Mouse (Mus musculus) lung, postnatal 36 days (tissue): ENCODE results near the gene 2210017I01Rik.
A peak's percentile ranks its signal among the peaks of the same experiment; 100 is the strongest.

Experiments used
- DNase-seq: peaks from one replicate; pipeline ENCODE4 v3.0.0; 2022; ENCODE audit warnings: mixed read lengths

Gene 2210017I01Rik

DNA sequence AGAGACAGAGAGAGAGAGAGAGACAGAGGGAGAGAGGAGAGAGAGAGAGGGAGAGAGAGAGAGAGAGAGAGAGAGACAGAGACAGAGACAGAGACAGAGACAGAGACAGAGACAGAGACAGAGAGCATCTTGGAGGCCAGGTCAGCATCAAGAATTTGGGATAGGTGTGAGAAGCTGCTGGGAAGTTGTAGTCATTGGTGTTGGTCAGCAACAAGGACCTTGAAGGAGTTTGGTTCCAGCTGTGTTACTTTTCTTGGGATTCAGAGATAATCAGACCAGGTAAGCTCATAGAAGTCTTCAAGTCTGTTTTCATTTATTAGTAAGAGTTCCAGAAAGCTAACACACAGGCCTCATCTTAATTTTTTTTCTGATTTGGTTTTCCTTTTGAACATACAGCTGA, at the start of gene 2210017I01Rik:
2210017I01Rik (minus strand) TSS at position 101 of the 400 bp plus-strand sequence.
- DNase-seq = no peak

DNA sequence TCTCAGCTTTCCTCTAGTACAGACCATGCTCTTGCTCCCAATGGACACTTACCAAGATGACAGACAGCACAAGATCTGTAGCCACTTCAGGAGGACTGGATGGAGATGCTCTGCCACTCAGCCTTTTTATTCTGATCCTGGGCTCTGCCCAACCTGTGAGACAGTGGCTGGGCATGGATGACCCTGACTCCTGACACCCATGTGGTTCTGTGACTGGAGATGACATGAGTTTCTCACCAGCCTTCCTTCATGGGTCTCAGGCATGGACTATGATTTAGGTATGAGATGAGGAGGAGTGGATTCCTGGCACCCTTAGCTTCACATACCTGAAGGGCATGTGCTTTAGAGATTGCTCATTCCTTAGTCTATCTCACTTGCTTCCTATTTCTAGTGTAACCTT, 49.5 kb upstream of the 2210017I01Rik start, which contains the start of gene Lce1b:
Lce1b (minus strand) TSS at position 101 of the 400 bp plus-strand sequence.
- no peak for DNase-seq

DNA sequence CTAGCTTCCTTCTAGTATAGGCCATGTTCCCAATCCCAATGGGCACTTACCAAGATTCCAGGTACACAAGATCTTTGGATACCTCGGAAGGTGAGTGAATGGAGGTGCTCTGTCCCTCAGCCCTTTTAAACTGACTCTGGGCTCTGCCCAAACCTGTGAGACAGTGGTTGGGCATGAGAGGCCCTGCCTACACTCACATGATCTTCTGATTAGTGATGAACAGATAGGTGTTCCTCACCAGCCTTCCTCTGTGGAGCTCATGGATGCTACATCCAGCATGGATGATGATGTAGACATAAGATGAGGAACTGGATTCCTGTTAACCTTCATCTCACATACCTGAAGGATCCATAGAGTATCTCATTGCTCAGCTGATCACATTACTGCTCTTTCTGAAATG, 40.9 kb upstream of the 2210017I01Rik start, which contains the start of gene Lce1a1:
Lce1a1 (minus strand) TSS at position 101 of the 400 bp plus-strand sequence.
- DNase-seq = no peak

GRCm38 (mm10) chr3:92639854-92640253, 32.6 kb upstream of the 2210017I01Rik start:
- no peak for DNase-seq

- no peak for DNase-seq
Measured at GRCm38 (mm10) chr3:92638653-92638991, 31.3 kb upstream of the 2210017I01Rik start.

DNA sequence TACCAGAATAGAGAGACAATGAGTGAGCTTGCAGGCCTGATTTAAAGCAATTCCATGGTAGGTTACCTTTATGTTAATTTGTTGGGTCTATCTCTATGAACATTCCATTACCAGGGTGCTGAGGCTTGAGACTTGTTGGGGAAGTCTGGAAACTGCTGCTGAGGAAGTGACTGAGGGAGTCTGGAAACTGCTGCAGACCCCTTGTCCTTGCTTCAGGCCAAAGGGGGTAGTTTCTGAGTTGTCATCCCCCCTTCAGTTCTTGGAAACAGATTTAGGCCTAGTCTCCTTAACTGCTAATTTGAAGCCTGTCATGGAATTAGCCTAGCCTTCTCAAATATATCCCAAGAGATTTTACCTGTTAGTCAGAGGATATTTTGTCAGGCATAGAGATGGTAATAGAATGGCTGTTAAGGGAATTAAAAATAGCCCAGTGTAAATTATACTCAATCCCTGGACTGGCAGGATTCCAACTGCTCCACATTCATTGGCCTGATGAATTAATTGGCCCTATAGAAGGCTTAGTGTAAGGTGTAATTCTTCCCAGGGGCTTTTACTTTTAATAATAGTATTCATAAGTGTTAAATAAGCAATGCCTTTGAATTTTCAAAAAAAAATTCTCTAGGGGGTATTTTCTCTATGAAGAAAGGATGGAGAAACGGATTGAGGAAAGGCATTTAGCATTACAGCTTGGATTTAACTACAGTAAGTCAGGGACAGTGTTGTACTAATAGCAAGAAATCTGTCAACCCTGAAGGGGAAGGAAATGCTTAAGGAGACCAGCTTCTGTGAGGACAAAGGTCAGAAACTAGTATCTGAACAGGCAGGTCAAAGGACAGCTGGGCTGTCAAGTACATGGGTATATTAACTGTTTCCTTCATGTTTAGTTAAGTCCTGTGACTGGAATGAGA, 30.7 kb upstream of the 2210017I01Rik start:
- DNase-seq = no peak

DNA sequence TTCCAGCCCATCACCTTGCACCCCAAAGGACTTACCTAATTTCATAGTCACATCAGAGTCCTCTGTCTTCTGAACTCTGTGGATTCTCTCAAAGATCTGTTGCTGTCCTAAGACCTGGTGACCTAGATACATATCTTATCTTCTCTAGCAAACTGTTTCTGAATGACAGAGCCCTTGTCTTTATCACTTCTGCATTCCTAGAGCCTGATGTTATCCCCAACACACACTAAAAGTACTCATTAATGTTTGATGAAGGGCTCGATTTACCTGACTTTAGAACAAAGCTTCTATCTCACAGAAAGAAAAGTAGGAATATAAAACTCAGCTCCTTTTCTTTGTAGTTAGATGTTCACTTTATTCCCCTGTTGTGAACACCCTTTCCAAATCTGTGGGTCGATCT, 14.3 kb upstream of the 2210017I01Rik start, which contains the start of gene Lce6a:
Lce6a (minus strand) TSS at position 101 of the 400 bp plus-strand sequence.
- DNase-seq = no peak

DNA sequence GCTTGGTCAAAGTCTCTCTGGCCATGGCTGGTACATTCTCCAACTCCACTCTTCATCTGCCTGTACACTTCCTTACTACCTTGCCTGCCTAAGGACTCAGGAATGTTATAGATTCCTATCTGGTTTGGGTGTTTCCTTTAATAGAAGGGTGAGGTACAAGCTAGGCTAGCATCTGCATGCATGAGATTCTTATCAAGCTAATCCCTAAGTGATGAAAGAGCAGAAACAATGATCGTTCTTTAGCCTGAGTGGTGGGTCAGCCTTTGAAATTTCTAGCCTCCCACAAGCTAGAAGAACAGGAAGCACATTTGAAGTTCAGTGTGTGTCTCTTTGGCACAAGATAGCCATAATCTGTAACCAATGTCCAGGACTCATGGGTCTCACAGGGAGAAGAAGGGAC, 2.5 kb upstream of the 2210017I01Rik start:
- DNase-seq = no peak

DNA sequence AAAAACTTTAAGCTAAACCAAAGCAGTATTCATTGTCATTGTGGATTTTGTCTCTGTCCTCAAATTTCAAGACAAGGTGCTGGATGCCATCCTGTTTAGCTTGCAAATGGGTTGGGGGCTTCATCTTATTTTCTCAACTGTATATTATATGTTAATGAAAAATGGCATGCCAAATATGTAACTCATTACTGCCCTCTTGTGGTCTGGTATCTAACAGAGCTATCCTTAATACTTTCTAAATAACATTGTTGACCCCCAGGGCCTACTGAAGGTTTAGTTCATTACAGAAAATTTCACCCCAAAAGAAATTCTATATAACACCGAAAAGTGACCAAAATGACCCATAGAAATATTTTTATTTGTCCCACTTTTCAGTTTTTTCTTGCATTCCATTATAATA, 5.1 kb downstream of the 2210017I01Rik start:
- DNase-seq = peak; percentile 23

DNA sequence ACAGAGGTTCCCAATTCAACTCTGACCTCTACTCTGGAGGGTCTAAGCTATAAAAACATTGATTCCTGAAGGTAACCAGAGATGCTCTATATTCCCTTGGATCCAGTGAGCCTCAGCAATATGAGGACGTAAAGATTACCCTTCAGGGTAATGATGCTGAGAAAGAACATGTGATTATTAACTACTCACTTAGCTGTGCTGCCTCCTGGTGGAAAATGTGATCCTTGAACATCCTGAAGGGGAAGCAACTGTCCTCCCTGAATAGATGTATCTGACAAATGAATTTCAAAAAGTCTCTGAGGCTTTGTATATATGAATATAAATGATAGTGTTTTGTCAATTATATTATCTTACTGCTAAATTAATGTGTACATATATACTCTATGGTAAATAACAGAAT, 6.8 kb downstream of the 2210017I01Rik start:
- peak; percentile 1 for DNase-seq

- DNase-seq = no peak
Measured at GRCm38 (mm10) chr3:92599973-92600372, 7.3 kb downstream of the 2210017I01Rik start.

- DNase-seq = no peak
Measured at GRCm38 (mm10) chr3:92598429-92598828, 8.9 kb downstream of the 2210017I01Rik start.

- no peak for DNase-seq
Measured at GRCm38 (mm10) chr3:92588858-92589257, 18.4 kb downstream of the 2210017I01Rik start, which contains the start of gene Smcp. Smcp (minus strand) TSS chr3:92588997.

- no peak for DNase-seq
Measured at GRCm38 (mm10) chr3:92587190-92587589, 20.1 kb downstream of the 2210017I01Rik start.

GRCm38 (mm10) chr3:92585055-92585454, 22.2 kb downstream of the 2210017I01Rik start:
- DNase-seq = no peak

- DNase-seq = no peak
Measured at GRCm38 (mm10) chr3:92583164-92583826, 24.0 kb downstream of the 2210017I01Rik start.

- DNase-seq = no peak
Measured at GRCm38 (mm10) chr3:92579508-92579907, 27.8 kb downstream of the 2210017I01Rik start.

DNA sequence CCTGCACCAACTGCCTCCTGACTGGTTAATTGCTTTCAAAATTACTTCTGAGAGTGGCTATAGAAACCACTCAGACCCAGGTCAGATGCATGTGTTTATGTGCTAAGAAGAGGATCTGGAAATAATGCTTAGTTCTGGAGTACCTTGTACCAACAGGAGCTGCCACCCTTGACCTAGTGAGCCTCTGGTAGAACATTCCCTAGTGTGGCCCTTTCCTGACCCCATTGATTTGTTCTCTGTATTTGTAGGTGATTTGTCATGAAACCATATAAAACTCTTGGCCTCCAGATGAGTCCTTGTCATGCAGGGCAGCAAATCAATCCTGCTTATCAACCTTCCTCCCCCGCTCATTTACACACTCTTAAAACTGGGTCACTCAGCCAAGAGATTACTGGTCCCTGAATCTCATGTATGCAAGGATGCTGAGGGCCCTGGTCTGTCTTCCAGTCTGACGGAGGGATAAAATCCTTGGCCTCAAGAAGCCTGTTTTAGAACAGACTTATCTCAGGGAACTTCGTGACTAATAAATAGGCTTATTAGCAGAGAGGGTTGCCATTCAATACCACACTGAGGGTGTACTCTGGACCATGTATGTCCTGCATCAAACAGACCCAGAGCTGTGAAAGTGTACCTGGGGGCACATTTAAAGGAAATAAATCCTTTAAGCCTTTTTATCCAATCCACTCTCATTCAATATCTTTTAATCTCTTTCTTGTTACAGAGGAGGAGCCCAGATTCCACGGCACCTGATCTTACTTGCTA, 28.5 kb downstream of the 2210017I01Rik start:
- no peak for DNase-seq

GRCm38 (mm10) chr3:92573449-92574041, 33.7 kb downstream of the 2210017I01Rik start, which contains the start of gene Ivl:
Ivl (minus strand) TSS chr3:92573735.
- DNase-seq = no peak

DNA sequence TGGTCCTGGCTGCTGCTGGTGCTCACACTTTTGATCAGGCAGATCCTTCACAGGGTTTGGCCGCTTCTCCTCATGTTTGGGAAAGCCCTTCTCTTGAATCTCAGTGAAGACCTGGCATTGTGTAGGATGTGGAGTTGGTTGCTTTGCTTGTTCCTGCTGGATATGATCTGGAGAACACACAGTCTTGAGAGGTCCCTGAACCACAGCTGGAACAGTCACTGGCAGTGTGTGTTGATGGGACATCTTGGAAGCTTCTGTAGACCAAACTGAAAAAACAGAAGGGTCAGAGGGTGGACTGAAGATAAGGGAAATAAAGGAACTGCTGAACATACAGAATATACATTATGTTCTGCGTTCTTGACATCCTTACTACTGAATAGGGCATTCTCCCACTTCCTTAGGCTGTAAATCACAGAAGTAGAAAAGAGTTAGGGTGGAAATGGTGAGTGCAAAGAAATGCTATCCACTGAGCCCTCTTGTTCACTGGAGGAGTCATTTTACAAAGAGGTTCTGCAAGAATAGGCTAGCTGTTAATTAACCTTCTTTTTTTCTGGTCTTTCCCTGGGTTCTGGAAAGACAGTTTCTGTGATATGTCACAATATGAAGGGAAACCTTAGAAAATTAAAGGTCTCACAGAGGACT, 34.7 kb downstream of the 2210017I01Rik start:
- no peak for DNase-seq

- DNase-seq = peak; percentile 67
Measured at GRCm38 (mm10) chr3:92568752-92569151, 38.5 kb downstream of the 2210017I01Rik start.

DNA sequence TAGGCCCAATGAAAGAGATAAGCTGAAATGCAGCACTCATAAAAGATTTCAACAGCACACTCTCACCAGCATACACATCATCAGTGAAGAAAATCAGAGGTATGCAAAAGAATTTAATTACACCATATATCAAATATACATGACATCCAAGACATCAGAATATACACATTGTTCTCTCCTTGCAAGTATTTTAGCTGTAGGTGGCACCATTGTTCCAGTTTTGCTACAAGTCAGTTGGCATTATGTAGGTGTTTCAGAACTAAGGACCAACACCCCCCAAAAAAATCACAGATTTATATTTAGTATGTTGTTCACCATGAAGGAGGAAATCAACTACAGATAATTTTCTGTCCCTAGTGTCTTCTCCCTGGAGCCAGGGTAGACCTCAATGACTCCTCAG, 41.9 kb downstream of the 2210017I01Rik start:
- peak; percentile 20 for DNase-seq
